Mouse (Mus musculus): ENCODE measurements at regions not wholly inside any gene's neighbourhood (a gene's known extent, or its start where the extent isn't known, plus 50 kb on each side); places are given as distances from the start of the nearest gene placed in this dataset.

GRCm38 (mm10) chr2:45514290-45515180, 397.3 kb upstream of the Zeb2 start:
- TF ChIP-seq MAFK (IDR thresholded peaks at IDR 0.05; ENCODE audit: borderline replicate concordance, low read depth, low read length) (no peak), MYC (IDR thresholded peaks at IDR 0.05; ENCODE audit: low read depth, low read length) (no peak), EP300 (IDR thresholded peaks at IDR 0.05; ENCODE audit: low read depth in 1 of 2, low read length in 2 of 2) (no peak), MAZ (IDR thresholded peaks at IDR 0.05; ENCODE audit: low read depth, low read length) (no peak), RCOR1 (IDR thresholded peaks at IDR 0.05; ENCODE audit: low read depth, low read length) (no peak), CTCF (IDR thresholded peaks at IDR 0.05 in 2 of 3, conservative IDR thresholded peaks at IDR 0.05 in 1 of 3; ENCODE audit: control insufficient read depth in 1 of 3, insufficient read depth in 1 of 3, low read depth in 2 of 3, low read length in 3 of 3, poor library complexity in 1 of 3, severe bottlenecking in 1 of 3) (no peak), MYB (IDR thresholded peaks at IDR 0.05; ENCODE audit: low read depth, low read length) (no peak)
